Mouse (Mus musculus): ENCODE data around the gene Lmx1a. TPM values are rescaled to one million over a fixed set of nuclear protein-coding genes. Genes with fewer than 3 reads are reported as not detected.

The Lmx1a gene
- total RNA-seq, 2 experiments from 2014 or later: 0.15 to 0.21 TPM

GRCm38 (mm10) chr1:167788684-167789413, 99.8 kb downstream of the Lmx1a start:
- DNase-seq: no peak

GRCm38 (mm10) chr1:167789448-167789847, 100.4 kb downstream of the Lmx1a start:
- DNase-seq: no peak

GRCm38 (mm10) chr1:167790688-167791087, 101.7 kb downstream of the Lmx1a start:
- DNase-seq: no peak

DNA sequence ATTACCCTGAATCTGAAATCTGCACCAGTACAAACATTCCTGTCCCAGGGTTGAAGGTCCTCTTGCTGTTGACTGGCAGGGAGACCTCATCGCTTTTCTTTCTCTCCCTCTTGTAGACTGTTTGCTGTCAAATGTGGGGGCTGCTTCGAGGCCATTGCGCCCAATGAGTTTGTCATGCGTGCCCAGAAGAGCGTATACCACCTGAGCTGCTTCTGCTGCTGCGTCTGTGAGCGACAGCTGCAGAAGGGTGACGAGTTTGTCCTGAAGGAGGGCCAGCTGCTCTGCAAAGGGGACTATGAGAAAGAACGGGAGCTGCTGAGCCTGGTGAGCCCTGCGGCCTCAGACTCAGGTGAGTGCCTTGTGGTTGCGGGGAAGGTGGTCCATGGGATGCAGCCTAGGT, 102.2 kb downstream of the Lmx1a start:
- no peak for DNase-seq

- DNase-seq: no peak
These were observed 112.9 kb downstream of the Lmx1a start for GRCm38 (mm10) chr1:167801923-167802322.

- DNase-seq: peak; percentile 46
These were observed 113.7 kb downstream of the Lmx1a start for GRCm38 (mm10) chr1:167802510-167803271.

DNA sequence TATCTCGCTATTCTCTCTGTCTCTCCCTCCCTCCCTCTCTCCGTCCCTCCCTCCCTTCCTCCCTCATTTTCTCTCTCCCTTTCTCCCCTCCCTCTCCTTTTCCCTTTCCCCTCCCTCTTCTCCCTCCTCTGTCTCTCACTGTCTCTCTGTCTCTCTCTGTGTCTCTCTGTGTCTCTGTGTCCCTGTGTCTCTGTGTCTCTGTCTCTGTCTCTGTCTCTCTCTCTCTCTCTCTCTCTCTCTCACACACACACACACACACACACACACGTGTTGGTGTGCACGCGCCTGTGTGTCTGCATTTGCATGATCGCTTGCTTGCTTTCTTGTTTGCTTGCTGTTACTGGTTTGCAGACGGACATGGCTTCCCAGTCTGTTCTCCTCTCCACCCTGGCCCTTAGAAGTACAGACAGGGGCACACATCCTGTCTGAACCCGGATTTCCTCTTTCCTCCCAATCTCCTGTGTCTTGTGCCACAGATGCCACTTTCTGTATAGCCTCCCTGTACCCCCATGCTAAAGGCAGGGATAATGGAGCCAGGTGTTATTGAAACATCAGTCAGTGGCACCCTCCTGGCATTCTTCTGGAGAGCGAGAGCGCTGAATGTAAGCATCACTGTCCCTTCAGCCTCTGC, 114.4 kb downstream of the Lmx1a start:
- no peak for DNase-seq

DNA sequence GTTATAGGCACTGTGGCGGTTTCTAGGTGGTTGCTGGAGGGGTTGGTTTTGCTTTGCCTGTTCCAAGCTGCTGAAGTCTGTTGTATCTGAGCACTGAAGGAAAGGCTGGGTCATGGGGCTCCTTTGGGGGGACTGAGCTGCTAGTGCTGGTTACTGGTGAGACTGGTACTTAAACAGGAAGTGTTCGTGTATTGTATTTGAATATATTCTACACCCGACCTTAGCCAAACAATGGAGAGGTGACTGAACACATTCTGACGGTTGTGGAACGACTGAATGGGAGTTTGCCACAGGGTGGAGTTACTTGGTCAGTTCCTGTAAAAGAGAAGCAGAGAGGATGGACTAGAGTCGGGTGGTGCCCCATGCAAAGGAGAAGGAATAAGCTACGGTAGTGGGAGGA, 115.8 kb downstream of the Lmx1a start:
- no peak for DNase-seq

DNA sequence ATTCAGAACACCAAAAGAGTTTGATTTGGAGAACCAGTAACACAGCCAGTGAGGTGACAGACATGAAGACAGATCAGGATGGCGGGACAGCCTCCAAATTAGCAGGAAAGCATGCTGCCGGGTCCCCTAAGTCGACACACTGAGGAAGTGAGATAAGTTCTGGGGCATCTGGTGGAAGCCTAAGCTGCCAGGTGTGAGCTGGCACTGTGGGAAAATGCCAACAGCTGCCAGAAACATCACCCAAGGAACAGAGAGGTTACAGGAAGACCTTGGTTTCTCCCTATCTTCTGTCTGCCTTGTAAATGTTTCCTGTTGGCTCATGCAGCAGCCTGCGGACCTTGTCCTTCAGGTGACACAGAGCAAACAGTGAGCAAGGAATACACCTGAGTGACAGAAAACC, 122.1 kb downstream of the Lmx1a start:
- DNase-seq: no peak

- DNase-seq: no peak
These were observed 126.1 kb downstream of the Lmx1a start for GRCm38 (mm10) chr1:167815166-167815565.

DNA sequence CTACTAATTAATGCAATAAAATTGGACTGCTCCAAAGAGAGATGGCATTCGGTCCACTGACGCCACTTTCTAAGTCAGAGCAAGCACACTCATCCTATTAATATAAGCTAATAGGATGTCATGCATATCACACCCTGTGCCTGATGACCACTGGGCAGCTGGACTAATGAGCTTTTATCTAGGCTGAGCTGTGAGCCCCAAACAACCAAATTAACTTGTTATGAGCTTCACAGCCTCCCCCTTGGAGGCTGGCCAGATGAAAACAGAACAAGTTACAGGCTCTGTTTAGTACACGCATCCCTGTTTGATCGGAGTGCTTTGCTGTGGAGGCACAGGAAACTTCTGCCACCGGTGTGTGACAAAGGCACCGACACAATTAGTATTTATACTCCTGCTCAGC, 128.0 kb downstream of the Lmx1a start:
- no peak for DNase-seq

- peak; percentile 14 for DNase-seq
These were observed 128.6 kb downstream of the Lmx1a start for GRCm38 (mm10) chr1:167817616-167818015.

- DNase-seq: no peak
These were observed 131.0 kb downstream of the Lmx1a start for GRCm38 (mm10) chr1:167820031-167820430.

- DNase-seq: no peak
These were observed 132.1 kb downstream of the Lmx1a start for GRCm38 (mm10) chr1:167821125-167821524.

DNA sequence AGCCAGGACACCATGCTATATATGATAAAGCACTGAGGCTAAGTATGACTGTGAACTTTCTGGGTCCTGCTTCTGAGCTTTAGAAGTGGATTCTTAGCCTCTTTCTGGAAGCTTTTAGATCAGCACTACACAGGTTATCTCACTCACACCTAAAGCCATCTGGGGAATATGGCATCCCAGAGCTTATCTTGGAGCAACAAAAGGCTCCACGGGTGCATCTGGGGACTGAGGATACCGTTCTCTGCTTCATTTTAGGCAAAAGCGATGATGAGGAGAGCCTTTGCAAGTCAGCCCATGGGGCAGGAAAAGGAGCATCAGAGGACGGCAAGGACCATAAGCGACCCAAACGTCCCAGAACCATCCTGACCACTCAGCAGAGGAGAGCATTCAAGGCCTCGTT, 141.3 kb downstream of the Lmx1a start:
- DNase-seq: no peak

- no peak for DNase-seq
These were observed 142.6 kb downstream of the Lmx1a start for GRCm38 (mm10) chr1:167831601-167832000.

- DNase-seq: no peak
These were observed 165.8 kb downstream of the Lmx1a start for GRCm38 (mm10) chr1:167854801-167855200.

DNA sequence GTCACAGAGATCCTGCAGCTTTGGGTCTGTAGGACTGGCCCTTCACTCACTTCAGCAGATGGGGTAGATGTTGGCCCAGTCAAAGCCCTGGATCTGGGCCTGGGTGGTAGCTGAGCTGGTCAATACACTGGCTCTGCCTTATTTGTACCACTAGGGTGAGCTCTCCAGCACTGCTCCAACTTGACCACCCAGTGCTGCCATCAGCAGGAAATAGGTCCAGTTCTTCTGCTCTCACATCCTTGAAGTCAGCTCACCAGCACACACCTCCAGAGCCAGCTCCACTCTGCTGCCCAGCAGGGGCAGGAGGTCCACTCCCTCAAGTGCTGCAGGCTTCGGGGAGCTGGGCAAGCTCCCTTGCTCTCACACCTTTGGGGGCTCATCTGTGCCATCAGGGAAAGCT, 183.0 kb downstream of the Lmx1a start:
- DNase-seq: no peak

- DNase-seq: no peak
These were observed 185.1 kb downstream of the Lmx1a start for GRCm38 (mm10) chr1:167874099-167874498.

DNA sequence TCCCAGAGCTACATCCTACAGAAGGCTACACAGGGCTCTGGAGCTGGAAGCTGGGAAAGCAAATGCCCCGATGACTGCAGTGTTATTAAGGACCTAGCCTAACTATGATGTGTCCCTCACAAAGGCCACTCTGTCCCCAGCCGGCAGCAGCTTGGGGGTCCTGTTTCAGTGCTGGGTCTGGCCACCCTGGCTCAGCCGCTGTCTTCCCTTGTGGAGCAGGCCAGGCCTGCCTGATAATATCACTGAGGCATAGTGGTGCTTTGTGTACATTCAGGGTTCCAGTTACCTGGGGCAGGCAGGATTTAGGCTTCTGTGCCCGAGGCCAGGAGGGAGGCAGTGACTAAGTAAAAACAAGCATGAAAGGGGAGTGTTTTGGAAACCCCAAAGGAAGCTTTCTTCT, 188.9 kb downstream of the Lmx1a start:
- no peak for DNase-seq

GRCm38 (mm10) chr1:167878354-167878753, 189.3 kb downstream of the Lmx1a start:
- no peak for DNase-seq

GRCm38 (mm10) chr1:167885776-167886175, 196.7 kb downstream of the Lmx1a start:
- DNase-seq: no peak

DNA sequence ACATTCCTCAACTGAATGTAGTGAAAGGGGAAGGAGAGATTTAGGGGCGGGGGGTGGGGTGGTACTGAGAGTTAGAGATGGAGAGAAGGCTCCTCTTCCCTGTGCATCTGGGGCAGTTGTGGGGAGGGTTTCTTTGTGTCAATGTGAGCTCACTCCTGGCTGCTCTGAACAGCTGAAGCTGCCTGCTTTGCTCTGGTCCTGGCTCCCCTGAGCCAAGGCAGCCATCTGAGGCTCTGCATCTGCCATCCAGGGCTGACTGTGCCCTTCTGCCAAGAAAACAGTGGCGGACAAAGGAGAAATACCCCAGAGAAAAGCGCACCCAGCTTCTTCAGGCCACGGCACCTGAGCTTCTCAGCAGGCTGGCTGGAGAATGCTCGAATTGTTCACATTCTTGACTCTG, 199.1 kb downstream of the Lmx1a start:
- DNase-seq: no peak
